Mouse (Mus musculus): Measurements from ENCODE around the gene Flywch2.

Gene Flywch2

DNA sequence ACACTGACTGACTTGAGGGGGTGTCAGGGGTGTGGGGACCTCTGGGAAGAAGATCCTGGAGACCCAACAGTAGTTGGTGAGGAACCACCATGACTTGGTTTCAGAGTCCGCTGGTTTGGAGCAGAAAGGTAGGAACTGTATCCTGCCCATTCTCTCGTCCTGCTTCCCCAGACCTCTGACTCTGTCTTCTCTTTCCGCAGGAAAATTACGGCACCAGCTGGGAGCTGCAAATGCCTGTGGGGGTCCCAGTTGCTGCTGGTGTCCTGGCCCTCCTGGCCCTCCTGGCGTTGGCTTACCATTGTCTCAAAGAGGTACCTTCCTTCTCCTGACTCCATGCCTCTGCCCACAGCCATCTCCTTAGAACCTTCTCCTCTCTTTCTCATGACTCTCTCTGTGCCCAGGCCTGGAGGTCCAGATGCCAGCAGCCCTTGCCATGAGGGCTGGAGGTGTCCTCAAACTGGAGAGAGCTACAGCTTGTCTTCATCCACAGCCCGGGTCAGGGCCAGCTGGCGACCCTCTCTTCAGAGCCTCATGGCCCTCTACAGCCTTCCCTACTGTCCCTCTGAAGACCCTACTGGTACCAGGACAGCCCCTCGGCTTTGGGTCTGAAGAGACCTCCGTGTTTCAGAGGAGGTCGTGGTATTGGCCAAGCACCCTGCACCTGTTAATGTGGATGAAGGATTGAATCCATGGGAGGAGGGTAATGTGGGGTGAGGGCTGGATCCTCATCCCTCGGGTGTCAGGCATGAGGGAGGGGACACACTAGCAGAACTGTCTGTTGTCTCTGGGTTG lies 36.3 kb downstream of the Flywch2 start:
- in situ Hi-C loops (cut with MboI, MseI), result no loop called here

DNA sequence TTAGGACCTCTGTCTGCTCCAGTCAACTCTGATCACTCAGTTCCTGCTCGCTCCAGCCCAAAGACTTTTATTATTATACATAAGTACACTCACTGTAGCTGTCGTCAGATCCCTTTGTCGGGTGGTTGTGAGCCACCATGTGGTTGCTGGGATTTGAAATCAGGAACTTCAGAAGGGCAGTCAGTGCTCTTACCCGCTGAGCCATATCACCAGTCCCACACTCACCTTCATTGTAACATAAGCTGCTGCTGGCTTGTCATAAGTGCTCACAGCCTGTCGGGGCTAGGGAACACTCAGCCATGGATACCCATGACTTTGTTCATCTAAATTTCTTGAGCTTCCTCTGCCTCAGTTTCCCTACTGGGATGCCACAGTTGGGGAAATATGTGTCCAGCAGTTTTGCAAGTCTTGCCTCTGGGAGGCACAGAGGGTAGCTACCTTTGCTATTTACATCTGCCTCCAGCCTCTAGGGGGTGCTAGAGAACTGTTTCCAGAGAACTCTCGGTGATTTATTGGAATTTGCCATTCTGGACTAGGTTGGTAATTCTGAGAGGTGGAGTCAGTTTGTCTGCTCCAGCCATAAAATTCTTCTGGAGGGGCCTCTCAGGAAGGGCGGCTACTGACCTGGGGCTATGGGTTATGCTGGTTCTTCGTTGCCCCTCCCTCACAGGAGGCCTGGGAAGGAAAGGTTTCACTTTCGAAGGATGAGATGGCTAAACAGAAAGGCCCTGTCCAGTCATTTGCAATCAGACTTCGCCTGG lies 37.1 kb downstream of the Flywch2 start:
- in situ Hi-C loops (cut with MboI, MseI), result no loop called here

DNA sequence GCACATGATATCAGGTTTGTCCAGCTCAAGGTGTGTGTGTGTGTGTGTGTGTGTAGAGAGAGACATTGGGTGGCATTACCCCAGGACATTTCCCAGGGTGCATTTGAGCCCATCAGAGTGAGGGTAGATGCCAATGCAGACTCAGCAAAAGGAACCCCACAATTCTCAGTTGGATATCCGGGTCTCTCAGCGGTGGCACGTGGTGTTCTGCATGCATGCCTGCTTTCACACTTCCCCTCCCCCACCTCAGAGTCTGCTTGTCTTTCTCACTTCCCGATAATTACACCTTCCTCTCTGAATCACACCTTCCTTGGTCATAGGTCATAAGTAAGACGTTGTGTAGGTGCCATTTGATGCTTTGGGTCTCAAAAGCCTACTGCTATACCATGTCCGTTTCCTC lies 37.9 kb downstream of the Flywch2 start:
- in situ Hi-C loops (cut with MboI, MseI), result no loop called here

DNA sequence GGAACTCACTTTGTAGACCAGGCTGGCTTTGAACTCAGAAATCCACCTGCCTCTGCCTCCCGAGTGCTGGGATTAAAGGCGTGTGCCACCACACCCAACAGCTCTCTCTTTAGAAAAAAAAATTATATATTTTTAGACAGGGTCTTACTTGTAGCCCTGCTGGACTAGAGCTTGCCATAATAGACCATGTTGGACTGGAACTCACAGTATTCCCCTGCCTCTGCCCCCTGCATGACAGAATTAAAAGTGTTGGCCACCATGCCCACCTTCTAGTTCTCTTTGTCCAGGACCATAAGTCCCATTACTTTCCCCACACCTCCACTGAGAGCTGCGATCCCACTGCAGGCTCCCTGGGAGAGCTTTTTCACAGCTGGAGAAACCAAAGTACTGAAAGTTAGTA lies 38.4 kb downstream of the Flywch2 start:
- in situ Hi-C loops (cut with MboI, MseI), result no loop called here

DNA sequence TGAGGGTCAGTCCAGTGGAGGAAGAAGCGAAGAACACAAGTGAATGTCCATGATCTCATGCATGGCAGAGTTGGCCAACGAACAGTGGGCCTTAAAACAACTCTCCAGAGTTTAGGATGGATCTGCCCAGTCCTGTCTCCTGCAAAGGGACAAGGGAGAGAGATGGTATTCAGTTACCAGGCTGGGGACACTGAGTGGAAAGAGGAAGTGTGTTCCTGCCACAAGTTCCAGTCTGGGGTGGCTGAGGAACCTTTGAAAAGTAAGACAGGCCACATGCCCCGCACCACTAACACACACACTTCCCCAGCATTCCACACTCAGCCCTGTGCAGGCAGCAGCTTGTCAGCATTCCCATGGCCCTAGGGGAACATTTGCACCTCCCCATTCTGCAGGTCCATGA lies 39.1 kb downstream of the Flywch2 start:
- in situ Hi-C loops (cut with MboI, MseI), result no loop called here

DNA sequence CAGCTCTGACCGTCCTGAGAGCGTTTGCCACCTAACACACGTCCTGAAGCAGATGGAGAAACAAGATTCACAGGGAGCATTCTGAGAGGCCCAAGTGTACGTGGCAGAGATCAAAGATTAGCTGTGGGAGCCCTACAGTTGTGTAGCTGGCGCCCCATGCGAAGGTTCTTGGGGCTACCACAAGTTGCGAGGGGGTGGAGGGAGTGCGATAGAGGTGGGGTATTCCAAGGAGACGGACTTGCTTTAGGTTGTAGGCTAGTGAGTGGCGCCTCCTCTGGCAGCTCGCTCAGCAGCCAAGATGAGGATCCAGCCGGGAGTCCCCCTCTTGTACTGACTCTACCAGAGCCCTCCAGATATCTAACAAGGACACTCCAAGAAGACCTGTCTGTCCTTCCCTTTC lies 39.6 kb downstream of the Flywch2 start:
- in situ Hi-C loops (cut with MboI, MseI), result no loop called here

DNA sequence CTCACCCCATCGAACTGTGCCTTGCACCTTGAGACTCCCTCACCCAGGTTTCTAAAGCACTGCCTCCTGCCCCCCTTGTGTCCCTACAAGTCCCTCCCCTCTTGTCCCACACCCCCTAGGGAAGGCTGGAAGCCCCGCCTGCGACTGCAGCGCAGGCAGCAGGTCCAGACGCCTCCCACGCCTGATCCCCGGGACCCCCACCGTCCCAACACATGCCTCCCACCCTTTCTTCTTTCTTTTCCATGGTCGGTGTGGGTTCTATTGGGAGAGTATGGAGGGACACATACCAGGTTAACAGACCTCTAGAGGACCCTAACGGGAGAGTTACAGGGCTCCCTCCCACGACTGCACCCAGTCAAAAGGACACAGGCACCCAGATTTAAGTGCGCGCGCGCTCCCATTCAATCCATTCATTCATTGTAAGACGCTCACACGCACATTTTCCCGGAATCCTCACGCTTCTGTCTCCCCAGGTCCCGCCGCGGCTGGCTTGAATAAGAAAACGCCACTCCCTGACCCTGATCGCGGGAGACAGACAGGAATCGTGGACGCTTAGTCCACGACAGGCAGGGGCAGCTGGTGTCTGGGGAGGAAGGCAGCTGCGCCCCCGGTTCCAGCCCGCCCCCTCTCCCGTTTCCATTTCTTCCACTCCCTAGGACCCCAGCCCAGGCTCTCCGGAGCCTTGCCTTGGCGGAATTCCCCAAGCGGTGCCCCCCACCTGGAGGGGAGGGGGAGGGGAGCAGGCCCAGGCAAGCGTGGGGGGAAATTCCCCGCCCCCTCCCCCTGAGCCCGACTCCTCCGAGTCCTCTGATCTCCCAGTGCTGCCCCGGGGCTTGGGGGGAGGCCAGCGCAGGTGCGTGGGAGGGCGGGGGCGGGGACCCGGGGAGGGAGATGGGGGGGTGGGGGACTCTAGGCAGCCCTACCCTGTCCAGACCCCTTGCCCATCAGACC lies 40.3 kb downstream of the Flywch2 start, which contains the start of gene Kremen2:
Gene Kremen2 (minus strand): TSS at position 533 of the 951 bp plus-strand sequence.
- in situ Hi-C loops (cut with MboI, MseI), result no loop called here

DNA sequence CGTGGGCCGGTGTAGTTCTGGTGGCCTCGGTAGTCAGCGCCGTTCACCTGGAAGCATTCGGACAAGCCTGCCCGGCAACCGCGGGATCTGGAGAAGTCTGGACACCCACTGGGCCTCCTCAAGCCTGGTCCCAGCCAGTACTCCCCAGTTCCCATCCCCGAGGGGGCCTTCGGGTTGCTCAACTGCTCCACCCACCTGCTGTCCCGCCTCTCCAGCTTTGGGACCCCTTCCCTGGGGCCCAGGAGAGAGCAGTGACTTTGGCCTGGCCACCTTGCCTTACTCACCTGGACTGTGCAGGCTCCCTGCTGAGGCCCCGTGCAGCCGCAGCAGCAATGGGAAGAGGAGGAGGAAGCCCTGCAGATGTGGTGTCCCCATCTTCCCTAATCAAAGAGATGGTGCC lies 41.2 kb downstream of the Flywch2 start:
- in situ Hi-C loops (cut with MboI, MseI), result no loop called here

DNA sequence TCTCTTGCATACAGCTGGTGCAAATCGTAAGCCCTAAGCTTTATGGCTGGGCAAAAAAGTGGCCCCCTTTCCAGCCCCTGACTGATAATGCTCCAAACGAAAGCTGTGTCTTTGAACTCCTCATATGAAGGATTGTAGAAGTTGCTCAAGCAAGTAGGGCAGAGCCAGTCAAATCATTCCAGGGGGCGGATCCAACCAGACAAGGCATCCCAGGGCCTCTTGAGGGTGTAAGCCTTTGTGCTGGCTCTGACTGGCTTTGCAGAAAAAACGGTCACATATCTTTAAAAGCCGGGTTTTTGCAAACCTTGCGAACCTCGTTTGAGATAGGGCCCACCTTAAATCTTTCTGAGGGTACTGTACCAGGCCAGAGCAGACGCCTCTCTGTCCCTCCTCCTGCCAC lies 41.8 kb downstream of the Flywch2 start:
- in situ Hi-C loops (cut with MboI, MseI), result no loop called here

DNA sequence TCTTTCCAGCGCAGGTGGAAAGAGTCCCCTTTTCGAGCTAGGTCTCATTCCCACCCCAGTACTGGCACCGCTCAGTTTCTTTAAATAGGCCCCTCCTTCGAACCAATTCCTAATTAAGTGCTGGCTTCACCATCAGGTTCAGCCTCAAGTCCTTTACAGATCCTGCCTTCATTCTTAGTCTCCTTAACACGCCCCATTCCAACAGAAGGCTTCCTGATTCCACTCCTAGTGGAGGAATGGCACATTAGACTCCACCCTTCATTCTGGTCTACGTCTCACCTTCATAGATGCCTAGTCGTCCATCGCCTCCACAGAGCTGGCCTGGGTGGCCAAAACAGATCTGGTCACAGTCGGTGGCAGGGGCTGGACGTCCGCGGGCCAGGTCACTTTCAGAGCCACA lies 42.9 kb downstream of the Flywch2 start:
- in situ Hi-C loops (cut with MboI, MseI), result no loop called here

DNA sequence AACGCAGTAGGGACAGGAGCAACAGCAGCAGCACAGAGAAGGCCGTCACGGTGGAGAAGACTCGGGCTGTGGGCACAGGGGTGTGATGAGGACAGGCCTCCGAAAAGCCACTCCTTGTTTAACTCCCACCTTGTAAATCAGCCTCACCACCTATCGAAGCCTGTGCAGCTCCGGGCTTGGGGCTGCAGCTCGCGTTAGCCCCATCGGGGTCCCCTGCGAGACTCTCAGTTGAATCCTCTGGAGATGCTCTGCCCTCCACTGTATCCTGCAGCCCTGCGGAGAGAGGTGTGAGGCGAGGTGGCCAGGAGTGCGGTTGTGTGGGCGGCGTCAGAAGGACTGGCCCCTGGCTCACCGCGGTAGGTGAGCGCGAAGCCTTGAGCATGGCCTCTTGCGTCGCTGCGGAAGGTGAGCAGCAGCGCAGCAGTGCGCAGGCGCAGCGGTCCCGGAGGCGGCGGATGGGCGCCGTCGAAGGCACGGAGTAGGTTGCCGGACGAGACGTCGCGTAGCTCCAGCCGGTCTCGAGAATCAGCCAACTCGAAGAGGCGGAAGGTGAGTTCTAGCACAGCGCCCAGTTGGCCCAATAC lies 43.6 kb downstream of the Flywch2 start:
- in situ Hi-C loops (cut with MboI, MseI), result no loop called here

DNA sequence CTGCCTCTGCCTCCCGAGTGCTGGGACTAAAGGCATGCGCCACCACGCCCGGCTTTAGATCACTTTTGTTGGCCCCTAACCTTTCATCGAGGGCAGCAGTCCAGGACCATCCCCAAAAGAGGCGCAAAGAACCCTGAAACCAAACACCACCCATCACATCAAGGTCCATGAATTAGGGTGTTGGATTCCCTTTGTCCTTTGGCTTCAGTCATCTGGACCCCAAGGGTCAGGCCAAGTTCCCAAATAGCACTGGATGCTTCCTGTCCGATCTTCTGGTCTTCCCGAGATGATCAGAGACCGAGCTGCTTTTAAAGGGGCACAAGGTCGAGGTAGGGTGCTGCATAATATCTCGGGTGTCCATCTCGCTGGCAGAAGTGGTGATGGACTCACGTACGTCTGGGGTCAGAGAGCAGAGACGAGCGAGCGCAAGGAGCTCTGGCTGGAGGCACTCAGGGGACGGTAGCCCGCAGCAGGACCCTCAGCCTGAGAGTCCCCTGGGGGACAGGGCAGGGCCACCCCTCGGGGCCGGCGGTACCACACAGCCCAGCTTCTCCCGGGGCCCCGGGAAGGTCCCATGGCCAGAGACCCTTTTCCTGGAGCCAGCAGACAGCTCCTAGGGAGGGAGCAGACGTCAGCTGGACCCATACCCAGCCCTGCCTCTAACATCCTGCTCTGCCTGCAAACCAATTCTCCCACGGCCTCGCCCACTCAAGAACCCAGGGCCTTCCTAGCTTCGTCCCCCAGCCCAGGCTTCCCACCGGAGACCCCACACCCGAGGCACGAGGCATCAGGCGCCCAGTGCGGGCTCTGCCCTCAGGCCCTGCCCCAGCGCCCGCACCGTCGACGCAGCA lies 44.3 kb downstream of the Flywch2 start:
- in situ Hi-C loops (cut with MboI, MseI), result no loop called here

DNA sequence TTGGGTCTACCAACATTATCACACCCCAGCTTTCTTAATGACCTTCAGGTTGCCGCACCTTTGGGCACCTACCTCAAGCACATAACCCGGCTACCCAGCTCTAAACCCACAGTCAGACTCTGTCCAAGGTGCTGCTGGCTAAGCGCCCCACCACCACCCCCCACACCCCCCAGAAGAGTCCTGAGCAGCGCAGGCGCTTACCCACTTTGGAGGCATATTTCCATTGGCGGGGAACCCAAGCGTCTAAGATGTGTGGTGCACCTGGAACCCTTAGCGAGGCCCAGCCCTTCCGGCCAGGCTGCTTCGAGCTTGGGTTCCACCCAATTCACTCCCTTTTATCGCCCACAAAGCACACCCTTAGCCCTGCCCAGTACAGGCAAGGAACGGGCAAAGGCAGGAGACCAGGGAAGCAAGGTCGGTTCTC lies 45.3 kb downstream of the Flywch2 start, which contains the start of gene Paqr4:
Gene Paqr4 (minus strand): TSS at position 270 of the 424 bp plus-strand sequence.
- in situ Hi-C loops (cut with MboI, MseI), result no loop called here

DNA sequence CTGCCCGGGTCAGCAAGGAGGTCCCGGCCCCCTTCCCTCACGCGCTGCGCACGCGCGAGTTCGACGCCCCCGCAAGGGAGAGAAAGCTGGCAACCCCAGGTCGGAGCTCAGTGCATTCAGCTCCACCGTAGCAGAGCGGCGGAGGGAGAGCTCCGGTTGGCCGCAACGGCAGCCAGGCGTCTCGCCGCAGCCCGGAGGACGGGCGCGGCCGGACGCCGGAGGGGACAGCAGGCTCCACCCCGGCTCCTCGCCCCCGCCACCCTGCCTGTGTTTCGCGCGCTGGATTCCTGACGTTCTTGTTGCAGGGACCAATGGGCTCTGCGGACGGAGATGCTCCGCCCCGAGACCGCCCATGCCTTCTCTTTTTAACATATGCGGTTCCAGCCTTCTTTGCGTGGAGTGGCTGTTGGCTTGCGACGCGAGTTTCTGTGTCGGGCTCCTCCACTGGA lies 45.7 kb downstream of the Flywch2 start:
- in situ Hi-C loops (cut with MboI, MseI), result no loop called here

DNA sequence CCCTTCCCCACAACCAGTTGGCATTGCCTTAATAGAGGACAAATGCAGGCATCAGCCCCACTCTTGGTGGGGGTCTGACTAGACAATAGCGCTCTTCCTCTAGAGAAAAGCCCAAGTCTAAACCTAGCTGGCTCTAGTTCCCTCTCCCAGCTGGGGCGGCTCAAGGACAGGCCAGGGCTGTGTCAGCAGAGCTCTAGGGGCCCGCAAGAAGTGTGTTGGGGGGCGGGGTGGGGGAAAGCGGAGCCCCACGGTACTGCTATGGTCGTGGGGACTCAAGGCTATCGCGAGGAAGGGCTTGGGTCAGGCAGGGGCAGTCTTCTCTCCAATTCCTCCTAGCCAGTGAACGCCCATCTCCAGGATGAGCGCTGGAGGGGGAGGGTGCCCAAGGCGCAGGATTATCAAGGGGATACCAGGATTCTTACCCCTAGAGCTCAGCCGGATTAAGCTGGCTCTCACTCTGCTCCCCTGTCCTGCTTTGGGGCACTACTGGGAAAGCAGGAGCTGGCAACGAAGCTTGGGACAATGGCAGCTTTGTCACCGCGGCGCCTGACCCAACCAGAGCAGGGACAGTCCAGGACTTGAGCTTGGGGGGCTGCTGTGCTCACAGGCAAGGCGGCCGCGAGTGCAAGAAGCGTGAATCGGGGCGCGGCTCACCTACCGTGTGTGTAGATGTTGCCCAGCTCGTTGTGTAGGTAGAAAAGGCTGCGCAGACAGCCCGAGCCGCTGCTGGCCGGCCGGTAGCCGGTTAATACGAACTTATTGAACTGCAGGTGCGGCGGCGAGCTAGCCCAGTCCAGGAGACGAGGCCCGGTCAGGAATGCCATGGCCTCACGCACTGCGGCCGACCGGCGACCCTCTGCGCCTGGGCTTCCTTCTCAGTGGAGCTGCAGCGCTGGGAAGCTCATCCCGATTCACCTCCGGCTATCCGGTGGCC lies 46.4 kb downstream of the Flywch2 start:
- in situ Hi-C loops (cut with MboI, MseI), result no loop called here

DNA sequence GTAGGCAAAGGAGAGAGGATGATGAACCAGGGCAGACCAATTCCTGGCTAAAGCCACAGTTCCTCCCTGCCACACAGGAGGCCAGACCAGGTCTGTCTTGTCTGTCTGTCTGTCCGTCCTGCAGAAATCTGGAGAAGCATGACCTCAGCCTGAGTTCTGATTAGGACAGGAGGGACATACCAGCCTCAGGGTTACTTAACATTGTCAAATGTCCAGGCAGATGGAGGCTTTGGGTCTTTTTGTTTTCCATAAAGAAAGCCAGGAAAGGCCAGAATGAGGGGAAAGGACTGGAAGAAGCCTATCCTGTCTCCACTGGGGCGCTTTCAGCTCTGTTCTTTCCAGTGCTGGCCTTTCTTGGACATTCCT lies 47.1 kb downstream of the Flywch2 start:
- in situ Hi-C loops (cut with MboI, MseI), result no loop called here

DNA sequence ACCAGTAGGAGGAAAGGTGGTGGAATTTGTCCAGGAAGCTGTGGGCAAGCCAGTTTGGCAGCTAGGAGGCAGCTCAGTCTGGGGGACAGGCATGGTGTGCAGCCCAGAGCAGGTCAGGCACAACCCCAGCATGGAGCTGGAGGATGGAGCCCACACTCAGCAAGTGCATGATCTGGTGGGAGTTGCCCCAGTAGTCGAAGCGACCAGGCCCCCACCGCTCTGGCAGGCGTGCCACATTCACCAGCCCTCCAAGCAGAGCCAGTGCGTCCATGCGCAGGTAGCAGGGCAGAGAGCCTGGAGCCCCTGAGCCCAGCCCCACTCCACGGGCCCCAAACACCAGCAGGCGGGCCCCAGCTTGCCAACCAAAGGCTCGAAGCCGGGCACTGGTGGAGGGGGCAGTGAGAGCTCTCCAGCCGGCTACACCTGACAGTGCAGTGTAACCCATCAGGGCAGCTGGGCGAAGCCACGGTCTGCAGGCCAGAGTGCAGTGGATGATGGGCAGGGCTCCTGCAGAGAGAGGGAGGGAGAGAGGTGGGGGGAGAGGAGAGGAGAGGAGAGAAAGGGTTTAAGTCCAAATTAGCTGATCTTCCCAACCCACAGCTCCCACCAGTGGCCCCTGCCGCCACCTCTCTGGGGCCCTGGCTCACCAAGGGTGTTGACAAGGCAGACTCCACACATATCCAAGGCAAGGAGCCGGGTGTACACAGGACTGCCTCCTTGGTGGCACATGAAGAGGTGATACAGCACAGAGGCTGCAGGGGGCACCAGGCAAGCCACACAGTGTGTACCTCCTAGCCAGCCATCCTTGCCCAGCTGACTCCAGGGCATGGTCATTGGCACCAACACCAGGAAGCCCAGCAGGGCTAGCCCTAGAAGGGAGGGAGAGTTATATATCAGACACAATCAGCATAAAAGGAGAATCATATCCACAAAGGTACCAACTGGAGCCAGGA lies 48.1 kb downstream of the Flywch2 start:
- in situ Hi-C loops (cut with MboI, MseI), result no loop called here

DNA sequence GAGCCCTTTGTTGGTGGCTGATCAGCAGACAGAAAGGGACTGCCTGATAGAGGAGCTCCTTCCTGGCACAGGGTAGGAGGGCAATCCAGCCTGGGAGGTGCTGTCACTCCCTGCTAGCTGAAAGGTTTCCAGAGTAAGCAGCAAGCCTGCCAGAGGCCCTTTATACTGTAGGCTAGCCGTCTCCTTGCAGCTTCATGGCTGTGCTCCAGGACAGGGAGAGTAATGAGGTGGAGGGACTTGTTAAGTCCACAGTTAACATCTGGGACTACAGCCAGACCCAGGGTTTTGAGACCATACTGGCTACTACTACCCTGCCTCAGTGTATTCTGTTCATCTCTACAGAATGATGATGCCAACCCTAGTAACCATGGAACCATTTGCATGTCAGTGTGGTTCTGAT lies 51.5 kb downstream of the Flywch2 start:
- in situ Hi-C loops (cut with MboI, MseI), result no loop called here

All from T-helper 2 cell (primary cell).